Mouse (Mus musculus) MEL (cell line): ENCODE measurements around the gene Slc25a47. TPM values are rescaled to one million over a fixed set of nuclear protein-coding genes. Genes with fewer than 3 reads are reported as not detected.

ENCODE experiments used
- DNase-seq: peaks from one replicate; pipeline ENCODE4 v3.0.0; 2011; ENCODE audit warnings: low read depth, low spot score
- H3K27ac ChIP-seq: 2 replicates; pipeline ENCODE4 v1.5.1; 2012; ENCODE audit warnings: low read depth, mild to moderate bottlenecking, control low read depth, low read length, moderate library complexity; ENCODE audit not compliant: control insufficient read depth
- H3K27me3 ChIP-seq, 2 experiments: fragments of 150-350 bp in 1 of 2; sonication (generic) in 1 of 2; 2 replicates each; pipeline ENCODE4 v1.6.1; 2012; ENCODE audit warnings: low read length in 2 of 2, mild to moderate bottlenecking in 2 of 2, improper control_type of control experiment in 1 of 2, moderate library complexity in 1 of 2; ENCODE audit not compliant: insufficient read depth in 2 of 2, control insufficient read depth in 1 of 2
- H3K36me3 ChIP-seq, 2 experiments: 2 replicates each; pipeline ENCODE4 v1.6.1; 2012 to 2014; ENCODE audit warnings: low read length in 2 of 2, improper control_type of control experiment in 1 of 2, inconsistent platforms in 1 of 2, mild to moderate bottlenecking in 1 of 2; ENCODE audit not compliant: insufficient read depth in 2 of 2, control insufficient read depth in 1 of 2
- H3K4me1 ChIP-seq, 2 experiments: fragments of 150-350 bp in 1 of 2; sonication (generic) in 1 of 2; 2 replicates each; pipeline ENCODE4 v1.6.1; 2012; ENCODE audit warnings: low read length in 2 of 2, improper control_type of control experiment in 1 of 2, mild to moderate bottlenecking in 1 of 2; ENCODE audit not compliant: insufficient read depth in 2 of 2, control insufficient read depth in 1 of 2
- H3K4me3 ChIP-seq, 2 experiments: fragments of 150-350 bp in 1 of 2; sonication (generic) in 1 of 2; 2 replicates each; pipeline ENCODE4 v1.5.1; 2012; ENCODE audit warnings: low read depth in 2 of 2, low read length in 2 of 2, mild to moderate bottlenecking in 2 of 2, moderate library complexity in 2 of 2, control low read depth in 1 of 2, improper control_type of control experiment in 1 of 2; ENCODE audit not compliant: control insufficient read depth in 1 of 2, insufficient read depth in 1 of 2
- H3K79me2 ChIP-seq: 2 replicates; pipeline ENCODE4 v1.6.1; 2012; ENCODE audit warnings: mild to moderate bottlenecking, low read length, moderate library complexity; ENCODE audit not compliant: control insufficient read depth, poor library complexity, insufficient read depth
- H3K9ac ChIP-seq: 2 replicates; pipeline ENCODE4 v1.6.1; 2012; ENCODE audit warnings: low read depth, mild to moderate bottlenecking, control low read depth, low read length, moderate library complexity; ENCODE audit not compliant: control insufficient read depth, poor library complexity, severe bottlenecking
- H3K9me3 ChIP-seq: fragments of 150-350 bp; sonication (generic); replicated peaks from 2 replicates; pipeline ENCODE4 v1.6.1; 2012; ENCODE audit warnings: mild to moderate bottlenecking, low read length, improper control_type of control experiment, moderate library complexity; ENCODE audit not compliant: insufficient read depth
- BHLHE40 ChIP-seq: IDR thresholded peaks from 2 replicates; pipeline ENCODE4 v1.6.1; 2012; ENCODE audit warnings: low read depth, mild to moderate bottlenecking, inconsistent platforms, low read length, improper control_type of control experiment, borderline replicate concordance
- CHD1 ChIP-seq: IDR thresholded peaks from 2 replicates; pipeline ENCODE4 v1.6.1; 2012; ENCODE audit warnings: low read depth, mild to moderate bottlenecking, inconsistent platforms, low read length, improper control_type of control experiment
- CTCF ChIP-seq, 3 experiments: IDR thresholded peaks in 2 of 3; conservative IDR thresholded peaks in 1 of 3; 2 replicates each; pipeline ENCODE4 v1.5.1; 2011 to 2012; ENCODE audit warnings: low read length in 3 of 3, low read depth in 2 of 3, mild to moderate bottlenecking in 2 of 3, improper control_type of control experiment in 1 of 3, inconsistent platforms in 1 of 3, mixed read lengths in 1 of 3, moderate library complexity in 1 of 3; ENCODE audit not compliant: control insufficient read depth in 1 of 3, insufficient read depth in 1 of 3, poor library complexity in 1 of 3, severe bottlenecking in 1 of 3
- KAT2A ChIP-seq: conservative IDR thresholded peaks from 2 replicates; pipeline ENCODE4 v1.6.1; 2012; ENCODE audit warnings: low read depth, low read length, improper control_type of control experiment, inconsistent platforms
- MAFK ChIP-seq: IDR thresholded peaks from 2 replicates; pipeline ENCODE4 v1.6.1; 2011; ENCODE audit warnings: low read depth, mild to moderate bottlenecking, low read length, improper control_type of control experiment, borderline replicate concordance
- MEF2A ChIP-seq: IDR thresholded peaks from 2 replicates; pipeline ENCODE4 v1.6.1; 2014; ENCODE audit warnings: low read depth, mild to moderate bottlenecking, inconsistent platforms, low read length, improper control_type of control experiment; ENCODE audit not compliant: poor library complexity, insufficient replicate concordance, severe bottlenecking; ENCODE audit errors: extremely low read depth
- MYB ChIP-seq: IDR thresholded peaks from 2 replicates; pipeline ENCODE4 v1.6.1; 2011; ENCODE audit warnings: mild to moderate bottlenecking, low read depth, low read length, improper control_type of control experiment
- MYC ChIP-seq: IDR thresholded peaks from 2 replicates; pipeline ENCODE4 v1.6.1; 2011; ENCODE audit warnings: low read depth, mild to moderate bottlenecking, low read length, improper control_type of control experiment, moderate library complexity
- NRF1 ChIP-seq: IDR thresholded peaks from 2 replicates; pipeline ENCODE4 v1.6.1; 2014; ENCODE audit warnings: low read depth, mild to moderate bottlenecking, inconsistent platforms, low read length, improper control_type of control experiment, moderate library complexity; ENCODE audit not compliant: poor library complexity, insufficient read depth, severe bottlenecking
- POLR2AphosphoS5 ChIP-seq: IDR thresholded peaks from 2 replicates; pipeline ENCODE4 v1.6.1; 2012; ENCODE audit warnings: low read depth, borderline replicate concordance, mild to moderate bottlenecking, inconsistent platforms, low read length, moderate library complexity, mixed read lengths
- SMC3 ChIP-seq: IDR thresholded peaks from 2 replicates; pipeline ENCODE4 v1.6.1; 2011; ENCODE audit warnings: low read depth, low read length, improper control_type of control experiment
- UBTF ChIP-seq: IDR thresholded peaks from 2 replicates; pipeline ENCODE4 v1.6.1; 2012; ENCODE audit warnings: low read depth, mild to moderate bottlenecking, inconsistent platforms, low read length, improper control_type of control experiment, moderate library complexity, borderline replicate concordance; ENCODE audit not compliant: insufficient read depth
- USF1 ChIP-seq: IDR thresholded peaks from 2 replicates; pipeline ENCODE4 v1.6.1; 2014; ENCODE audit warnings: low read depth, mild to moderate bottlenecking, inconsistent platforms, low read length, improper control_type of control experiment, moderate library complexity
- USF2 ChIP-seq, 2 experiments: IDR thresholded peaks; 2 replicates each; pipeline ENCODE4 v1.6.1; 2011 to 2012; ENCODE audit warnings: improper control_type of control experiment in 2 of 2, low read length in 2 of 2, borderline replicate concordance in 1 of 2, inconsistent platforms in 1 of 2, low read depth in 1 of 2, mild to moderate bottlenecking in 1 of 2; ENCODE audit not compliant: insufficient read depth in 1 of 2
- polyA plus RNA-seq, 2 experiments: library from polyadenylated mRNA; stranded (reverse) in 1 of 2; unstranded in 1 of 2; fragments of >175 nt in 1 of 2; fragments of >200 nt in 1 of 2; gene quantifications; 2 replicates each; pipeline versions ENCODE4 v1.2.1 to v1.2.4; 2012; ENCODE audit warnings: low replicate concordance in 2 of 2, low read depth in 1 of 2; ENCODE audit not compliant: insufficient read length in 2 of 2, insufficient read depth in 1 of 2, missing spikeins in 1 of 2
- total RNA-seq: library from RNA; depleted of rRNA; stranded (reverse); fragments of 300-350 nt; gene quantifications from 2 replicates; pipeline ENCODE4 v1.2.3, GENCODE M21; 2012

The Slc25a47 gene
- total and polyA plus RNA-seq, 3 experiments: 15.6 to 17.9 TPM; not detected in 1

GRCm38 (mm10) chr12:108792546-108793452 is 43.0 kb upstream of the Slc25a47 start, which contains the start of gene Yy1 (continued):
- peak; percentile 57 for TF ChIP-seq NRF1
- no peak for TF ChIP-seq UBTF
- no peak for TF ChIP-seq USF2 (IDR thresholded peaks at IDR 0.05; ENCODE audit: borderline replicate concordance in 1 of 2, insufficient read depth in 1 of 2, low read depth in 1 of 2, low read length in 2 of 2)
- TF ChIP-seq MYC: no peak
- no peak for TF ChIP-seq POLR2AphosphoS5
- TF ChIP-seq MAFK: no peak
- TF ChIP-seq CTCF (IDR thresholded peaks at IDR 0.05 in 2 of 3, conservative IDR thresholded peaks at IDR 0.05 in 1 of 3; ENCODE audit: control insufficient read depth in 1 of 3, insufficient read depth in 1 of 3, low read depth in 2 of 3, low read length in 3 of 3, poor library complexity in 1 of 3, severe bottlenecking in 1 of 3): 0 out of 6 replicates have a peak, but pooled peaks of 1 of the 3 experiments have one; percentile 1
- TF ChIP-seq MYB: no peak
- no peak for TF ChIP-seq BHLHE40
- TF ChIP-seq SMC3: no peak
- TF ChIP-seq MEF2A: no peak
- TF ChIP-seq KAT2A: no peak; the same call in 1 of the 2 replicates
- 0 out of 2 replicates have a peak, but pooled peaks have one; percentile 9 for TF ChIP-seq USF1
- TF ChIP-seq, all 39 proteins: peak for 13

DNA sequence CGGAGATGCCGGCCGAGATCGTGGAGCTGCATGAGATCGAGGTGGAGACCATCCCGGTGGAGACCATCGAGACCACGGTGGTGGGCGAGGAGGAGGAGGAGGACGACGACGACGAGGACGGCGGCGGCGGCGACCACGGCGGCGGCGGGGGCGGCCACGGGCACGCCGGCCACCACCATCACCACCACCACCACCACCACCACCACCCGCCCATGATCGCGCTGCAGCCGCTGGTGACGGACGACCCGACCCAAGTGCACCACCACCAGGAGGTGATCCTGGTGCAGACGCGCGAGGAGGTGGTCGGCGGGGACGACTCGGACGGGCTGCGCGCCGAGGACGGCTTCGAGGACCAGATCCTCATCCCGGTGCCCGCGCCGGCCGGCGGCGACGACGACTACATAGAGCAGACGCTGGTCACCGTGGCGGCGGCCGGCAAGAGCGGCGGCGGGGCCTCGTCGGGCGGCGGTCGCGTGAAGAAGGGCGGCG is 42.3 kb upstream of the Slc25a47 start:
- Histone ChIP-seq H3K27me3 (no peaks in the 10 kb centered on the region), H3K79me2 (peaks cover 84% of the 10 kb centered on the region), H3K36me3 (peaks cover 2 to 48% of the 10 kb centered on the region in 2 experiments), H3K27ac (peak overlapping the region; percentile 98), H3K4me3 (peak overlapping the region; percentile 75 to 95), H3K9me3 (no peaks in the 10 kb centered on the region), H3K9ac (peak overlapping the region; percentile 96), H3K4me1 (peaks cover 18 to 21% of the 10 kb centered on the region in 2 experiments)
- TF ChIP-seq MEF2A (no peak), CHD1 (0 out of 2 replicates have a peak, but pooled peaks have one; percentile 0)
- DNase-seq: no peak
